Mouse (Mus musculus) erythroblast, embryonic 14.5 days (primary cell): ENCODE data around the gene Sec14l5.

Source experiments
- GATA1 ChIP-seq: IDR thresholded peaks from 2 replicates; pipeline ENCODE4 v1.6.1; 2012; ENCODE audit warnings: low read length, inconsistent platforms, mixed read lengths
- TAL1 ChIP-seq: IDR thresholded peaks from 3 replicates; pipeline ENCODE4 v1.6.1; 2012; ENCODE audit warnings: low read length, inconsistent platforms, mixed read lengths

- TF ChIP-seq GATA1: no peak
- TF ChIP-seq TAL1: no peak
Measured at GRCm38 (mm10) chr16:5184101-5184500, 37.2 kb downstream of the Sec14l5 start.
